Mouse (Mus musculus) frontal cortex, postnatal 14 days (tissue): ENCODE measurements around the gene Myod1.

ENCODE experiments used
- DNase-seq, 2 experiments: peaks; one replicate each; pipeline ENCODE4 v3.0.0; 2022; ENCODE audit warnings: low spot score in 2 of 2

Gene Myod1

DNA sequence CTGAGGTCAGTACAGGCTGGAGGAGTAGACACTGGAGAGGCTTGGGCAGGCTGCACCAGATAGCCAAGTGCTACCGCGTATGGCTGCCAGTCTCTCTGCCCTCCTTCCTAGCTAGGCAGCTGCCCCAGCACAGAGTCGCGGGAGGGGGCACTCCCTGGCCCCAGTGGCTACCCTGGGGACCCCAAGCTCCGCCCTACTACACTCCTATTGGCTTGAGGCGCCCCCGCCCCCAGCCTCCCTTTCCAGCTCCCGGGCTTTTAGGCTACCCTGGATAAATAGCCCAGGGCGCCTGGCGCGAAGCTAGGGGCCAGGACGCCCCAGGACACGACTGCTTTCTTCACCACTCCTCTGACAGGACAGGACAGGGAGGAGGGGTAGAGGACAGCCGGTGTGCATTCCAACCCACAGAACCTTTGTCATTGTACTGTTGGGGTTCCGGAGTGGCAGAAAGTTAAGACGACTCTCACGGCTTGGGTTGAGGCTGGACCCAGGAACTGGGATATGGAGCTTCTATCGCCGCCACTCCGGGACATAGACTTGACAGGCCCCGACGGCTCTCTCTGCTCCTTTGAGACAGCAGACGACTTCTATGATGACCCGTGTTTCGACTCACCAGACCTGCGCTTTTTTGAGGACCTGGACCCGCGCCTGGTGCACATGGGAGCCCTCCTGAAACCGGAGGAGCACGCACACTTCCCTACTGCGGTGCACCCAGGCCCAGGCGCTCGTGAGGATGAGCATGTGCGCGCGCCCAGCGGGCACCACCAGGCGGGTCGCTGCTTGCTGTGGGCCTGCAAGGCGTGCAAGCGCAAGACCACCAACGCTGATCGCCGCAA, at the start of gene Myod1:
Gene Myod1 (plus strand): TSS at position 303 of the 836 bp plus-strand sequence.
- no peak for DNase-seq

GRCm38 (mm10) chr7:46327896-46328295, 48.4 kb upstream of the Myod1 start:
- DNase-seq: no peak

DNA sequence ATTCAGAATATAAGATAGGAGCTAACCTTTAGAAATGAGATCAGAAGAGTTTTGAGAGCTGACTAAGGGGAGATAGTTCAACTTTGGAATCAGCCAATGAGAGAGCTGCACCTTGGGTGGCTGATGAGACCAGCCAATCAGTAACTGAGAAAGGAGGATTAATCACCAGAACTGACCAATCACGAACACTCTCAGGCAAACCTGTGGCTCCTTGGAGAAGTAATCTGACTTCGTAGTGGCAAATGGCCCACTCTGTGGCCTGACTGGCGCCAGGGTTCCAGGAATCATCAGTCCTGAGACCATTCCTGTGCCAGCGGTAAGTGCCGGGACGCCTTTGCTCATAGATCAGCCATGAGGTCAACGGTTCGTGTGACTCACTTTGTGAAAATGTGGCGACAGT, 38.9 kb upstream of the Myod1 start:
- DNase-seq: no peak

DNA sequence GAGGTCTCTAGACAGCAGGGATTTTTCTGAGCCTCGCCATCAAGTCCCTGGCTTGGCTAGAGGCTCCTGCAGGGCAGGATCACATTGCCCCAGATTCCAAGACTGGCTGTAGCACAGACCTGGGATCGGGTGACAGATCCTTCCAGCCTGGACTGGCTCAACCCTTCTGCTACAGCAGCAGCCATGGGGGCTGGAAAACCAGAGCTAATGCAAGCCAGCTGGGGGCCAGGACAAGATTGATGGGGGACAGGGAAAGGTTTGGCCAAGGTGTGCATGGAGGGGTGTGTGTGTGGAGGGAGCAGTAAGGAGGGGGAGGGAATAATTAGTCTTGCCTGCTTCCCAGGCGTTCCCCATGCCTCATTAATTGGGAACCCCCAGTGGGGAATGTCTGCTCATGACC, 36.5 kb upstream of the Myod1 start:
- no peak for DNase-seq

- no peak for DNase-seq
These were observed 36.0 kb upstream of the Myod1 start for GRCm38 (mm10) chr7:46340295-46340694.

DNA sequence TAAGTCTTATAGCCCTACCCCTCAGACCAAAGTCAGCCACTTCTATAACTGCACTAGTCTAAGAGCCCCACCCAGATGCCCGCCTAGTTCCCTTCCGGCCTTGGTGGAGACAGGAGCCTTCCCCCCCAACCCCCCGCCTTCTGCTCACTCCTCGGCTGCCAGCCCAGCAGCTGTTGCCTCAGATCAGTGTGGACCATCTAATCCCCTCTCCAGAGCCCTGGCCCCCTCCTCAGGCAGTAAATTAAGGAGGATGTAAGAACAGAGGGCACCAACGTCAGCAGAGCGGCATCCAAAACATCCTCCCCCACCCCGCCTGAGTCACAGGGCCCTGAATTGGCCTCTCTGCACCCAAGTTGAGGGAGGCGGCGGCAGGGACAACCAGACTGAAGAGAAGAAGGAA, 34.8 kb upstream of the Myod1 start:
- no peak for DNase-seq

- no peak for DNase-seq
These were observed 28.6 kb upstream of the Myod1 start for GRCm38 (mm10) chr7:46347692-46348091.

DNA sequence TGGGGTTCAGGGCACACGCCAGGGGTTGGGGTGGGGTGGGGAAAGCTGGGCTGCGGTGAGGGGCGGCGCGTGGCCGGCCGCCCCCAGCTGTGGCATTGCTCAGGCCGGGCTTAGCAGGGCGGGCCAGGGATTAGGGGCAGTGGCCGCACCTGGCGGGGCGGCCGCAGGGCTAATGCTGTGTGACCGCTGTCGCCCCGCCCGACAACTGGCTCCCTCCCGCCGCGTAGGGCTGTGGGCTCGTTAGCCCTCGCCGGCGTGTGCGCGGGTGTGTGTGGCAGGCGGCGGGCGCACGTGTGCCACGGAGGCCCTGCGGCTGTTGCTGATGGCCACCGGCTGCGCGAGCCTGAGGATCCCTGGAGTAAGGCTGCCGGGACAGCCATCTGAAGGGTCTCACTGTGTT, 27.5 kb upstream of the Myod1 start:
- no peak for DNase-seq

DNA sequence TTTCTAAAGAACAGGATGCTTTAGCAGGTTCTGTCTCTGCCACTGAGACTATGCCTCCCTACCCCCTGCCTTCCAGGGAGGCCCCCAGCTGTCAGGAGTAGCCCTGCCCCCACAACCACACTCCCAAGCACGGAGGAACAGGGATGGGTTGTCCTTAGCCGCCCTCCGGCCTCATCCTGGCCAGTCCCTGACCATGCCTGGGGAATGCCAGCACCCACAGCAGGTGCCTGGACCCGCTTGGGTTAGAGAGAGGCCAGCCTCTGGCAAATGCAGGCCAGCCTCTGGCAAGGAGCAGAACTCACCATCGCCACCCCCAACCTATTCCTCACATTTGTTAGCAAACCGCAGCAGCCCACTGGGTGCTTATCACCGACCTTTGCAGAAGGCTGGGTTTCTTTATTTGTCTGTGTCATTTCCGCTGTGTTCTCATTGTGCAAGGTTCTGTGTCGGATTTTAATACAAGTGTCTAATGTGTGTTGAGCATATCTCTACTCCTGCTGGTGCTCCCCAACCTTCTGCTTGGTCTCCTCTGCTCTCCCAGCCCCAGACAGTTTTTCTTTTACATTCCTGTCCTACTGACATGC, 26.1 kb upstream of the Myod1 start:
- DNase-seq: no peak

DNA sequence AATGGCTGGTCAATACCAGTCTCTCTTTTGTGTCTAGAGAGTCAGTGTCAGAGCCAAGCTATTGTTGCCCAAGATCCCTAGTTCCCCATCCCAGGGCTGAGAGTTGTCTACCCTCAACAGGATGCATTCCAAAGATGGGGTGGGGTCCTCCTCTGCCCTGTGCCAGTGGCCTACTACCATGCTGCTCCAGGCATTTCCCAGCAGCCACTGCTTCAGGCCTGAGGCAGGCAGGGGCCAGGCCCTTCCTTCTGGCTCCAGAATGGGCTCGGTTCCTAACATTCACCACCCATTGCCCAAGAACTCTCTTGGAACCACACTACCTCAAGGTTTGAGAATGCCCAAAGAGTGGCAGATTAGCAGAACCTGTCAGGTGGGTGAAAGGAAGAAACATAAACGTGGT, 23.5 kb upstream of the Myod1 start:
- DNase-seq: no peak

DNA sequence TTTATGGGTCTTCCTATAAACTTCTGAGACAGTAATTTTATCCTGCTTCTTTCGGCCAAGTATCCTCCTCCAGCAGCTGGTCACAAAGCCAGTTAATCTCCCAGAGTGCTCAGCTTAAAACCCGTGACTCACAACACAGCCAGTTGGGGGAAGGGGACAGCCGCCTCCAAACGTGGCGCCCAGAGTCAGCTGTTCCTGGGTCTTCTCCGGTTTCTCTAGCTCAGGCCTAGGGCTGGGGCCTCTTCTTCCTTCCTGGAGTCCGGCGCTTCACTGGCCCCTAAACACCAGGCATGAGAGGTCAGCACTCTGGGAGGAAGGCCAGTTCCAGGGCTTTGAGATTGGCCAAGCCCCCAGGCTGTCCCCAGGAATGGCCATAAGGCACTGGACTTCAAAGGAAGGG, 23.1 kb upstream of the Myod1 start:
- DNase-seq: no peak

DNA sequence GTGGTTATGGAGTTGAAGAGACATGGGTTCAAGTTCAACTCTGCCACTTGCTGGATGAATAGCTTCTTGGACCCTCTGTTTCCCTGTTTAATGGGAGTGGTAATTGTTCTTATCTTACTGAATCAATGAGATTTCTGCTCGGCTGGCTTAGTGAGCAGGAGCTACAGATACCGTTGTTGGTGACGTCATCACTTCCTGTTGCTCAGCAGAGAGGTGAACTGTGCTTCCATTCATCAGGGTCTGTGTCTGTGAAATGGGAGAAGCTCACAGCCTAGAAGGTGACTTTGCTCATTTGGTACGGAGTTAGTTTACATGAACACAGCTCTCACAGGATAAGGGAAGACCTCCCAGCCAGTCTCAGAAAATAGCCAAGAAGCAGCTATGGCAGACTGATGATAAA, 22.4 kb upstream of the Myod1 start:
- DNase-seq: no peak

DNA sequence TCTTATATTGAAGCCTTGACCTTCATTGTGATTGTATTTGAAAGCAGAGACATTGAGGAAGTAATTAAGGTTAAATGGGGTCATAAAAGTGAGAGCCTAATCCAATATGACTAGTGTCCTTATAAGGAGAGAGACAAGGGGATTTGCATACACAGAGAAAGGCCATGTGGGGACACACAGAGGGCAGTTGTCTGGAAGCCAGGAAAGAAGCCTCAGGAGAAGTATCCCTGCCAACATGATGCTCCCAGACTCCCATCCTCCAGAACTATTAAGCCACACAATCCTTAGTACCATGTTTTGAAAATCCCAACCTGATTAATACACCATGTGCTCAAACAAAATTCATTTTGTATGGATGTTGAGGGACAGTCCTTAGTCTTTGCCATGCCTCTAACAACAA, 14.5 kb upstream of the Myod1 start:
- DNase-seq: no peak

DNA sequence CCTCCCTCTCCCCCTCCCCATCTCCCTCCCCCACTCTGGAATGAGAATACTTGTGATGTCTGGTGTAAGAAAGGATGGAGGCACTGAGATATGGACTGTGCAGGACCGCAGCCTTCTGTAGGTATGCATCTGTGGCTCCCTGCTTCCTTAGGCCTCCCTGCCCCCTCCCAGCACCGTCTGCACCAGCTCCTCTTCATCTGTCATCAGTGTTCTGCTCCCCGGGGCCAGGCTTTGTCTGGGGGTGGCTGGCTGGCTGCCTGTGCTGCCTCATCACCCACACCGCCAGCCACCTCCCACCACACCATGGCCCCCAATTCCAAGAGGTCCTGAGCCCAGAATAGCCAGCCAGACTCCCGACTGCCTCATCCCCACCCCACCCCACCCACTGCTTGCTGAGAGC, 12.1 kb upstream of the Myod1 start:
- DNase-seq: no peak

GRCm38 (mm10) chr7:46365810-46366209, 10.5 kb upstream of the Myod1 start:
- no peak for DNase-seq

- DNase-seq: no peak
These were observed 5.2 kb upstream of the Myod1 start for GRCm38 (mm10) chr7:46371104-46371503.

- DNase-seq: no peak
These were observed 703 bp downstream of the Myod1 start for GRCm38 (mm10) chr7:46377008-46377346.

DNA sequence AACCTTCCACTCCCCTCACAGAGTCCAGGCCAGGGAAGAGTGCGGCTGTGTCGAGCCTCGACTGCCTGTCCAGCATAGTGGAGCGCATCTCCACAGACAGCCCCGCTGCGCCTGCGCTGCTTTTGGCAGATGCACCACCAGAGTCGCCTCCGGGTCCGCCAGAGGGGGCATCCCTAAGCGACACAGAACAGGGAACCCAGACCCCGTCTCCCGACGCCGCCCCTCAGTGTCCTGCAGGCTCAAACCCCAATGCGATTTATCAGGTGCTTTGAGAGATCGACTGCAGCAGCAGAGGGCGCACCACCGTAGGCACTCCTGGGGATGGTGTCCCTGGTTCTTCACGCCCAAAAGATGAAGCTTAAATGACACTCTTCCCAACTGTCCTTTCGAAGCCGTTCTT, 1.8 kb downstream of the Myod1 start:
- no peak for DNase-seq

GRCm38 (mm10) chr7:46378983-46379382, 2.7 kb downstream of the Myod1 start:
- peak in 1 of 2 experiments; percentile 62 for DNase-seq

DNA sequence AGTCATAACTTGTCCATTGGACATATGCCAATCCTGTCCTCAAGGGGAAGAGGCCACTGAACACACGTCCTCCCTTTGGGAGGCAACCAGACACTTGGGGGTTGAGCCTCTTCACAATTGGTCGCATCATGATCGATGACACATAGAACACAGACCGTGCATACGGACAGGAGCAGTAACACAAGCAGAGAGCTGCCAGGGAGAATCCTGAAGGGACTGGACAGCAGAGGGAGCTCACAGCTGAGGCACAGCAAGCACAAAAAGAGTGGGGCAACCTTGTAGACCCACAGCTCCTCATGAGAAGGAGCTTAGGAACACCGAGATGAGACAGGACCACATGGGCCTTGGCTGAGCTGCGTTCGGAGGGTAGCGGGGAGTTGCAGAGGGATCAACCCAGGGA, 4.4 kb downstream of the Myod1 start:
- no peak for DNase-seq

DNA sequence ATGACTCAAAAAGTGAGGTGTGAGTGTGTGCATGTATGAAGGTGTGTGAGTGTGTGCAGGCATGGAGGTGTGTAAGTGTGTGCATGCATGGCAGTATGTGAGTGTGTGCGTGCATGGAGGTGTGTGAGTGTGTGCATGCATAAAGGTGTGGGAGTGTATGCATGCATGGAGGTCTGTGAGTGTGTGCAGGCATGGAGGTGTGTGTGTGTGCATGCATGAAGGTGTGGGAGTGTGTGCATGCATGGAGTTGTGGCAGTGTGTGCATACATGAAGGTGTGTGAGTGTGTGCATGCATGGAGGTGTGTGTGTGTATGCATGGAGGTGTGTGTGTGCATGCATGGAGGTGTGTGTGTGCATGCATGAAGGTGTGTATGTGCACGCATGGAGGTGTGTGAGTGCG, 11.2 kb downstream of the Myod1 start:
- DNase-seq: no peak

DNA sequence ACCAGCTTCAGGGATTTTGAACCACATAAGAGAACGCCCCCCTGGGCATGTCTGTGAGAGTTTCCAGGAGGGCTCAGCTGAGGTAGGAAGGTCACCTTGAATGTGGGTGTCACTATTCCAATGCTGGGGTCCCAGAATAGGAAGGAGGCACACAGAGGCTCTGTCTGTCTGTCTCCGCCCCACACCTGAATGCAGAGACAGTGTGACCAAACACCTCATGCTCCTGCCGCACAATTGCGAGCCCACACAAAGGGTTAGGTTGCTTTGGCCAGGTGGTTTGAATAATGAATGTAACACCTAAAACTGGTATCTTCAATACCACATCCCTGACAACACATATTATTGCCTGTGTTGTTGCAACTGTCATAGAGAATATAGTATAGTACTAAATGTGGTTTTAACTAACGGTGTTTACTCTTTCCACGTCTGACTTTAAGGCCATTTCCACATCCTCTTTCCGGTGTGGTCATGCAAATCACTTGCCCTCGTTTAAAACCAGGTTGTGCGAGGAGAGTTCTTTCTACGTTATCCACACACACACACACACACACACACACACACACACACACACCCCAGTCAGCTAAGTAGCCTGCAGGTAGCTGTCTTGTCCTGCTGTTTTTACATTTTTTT, 13.3 kb downstream of the Myod1 start:
- no peak for DNase-seq

- DNase-seq: no peak
These were observed 14.0 kb downstream of the Myod1 start for GRCm38 (mm10) chr7:46390226-46390625.
